Mouse (Mus musculus): ENCODE results near the gene Arv1.

GRCm38 (mm10) chr8:124703526-124703925, 18.4 kb upstream of the Arv1 start:
- TF ChIP-seq CTCF (conservative IDR thresholded peaks at IDR 0.05; ENCODE audit: insufficient read depth, insufficient read length, low read depth, low read length) (no peak), POLR2A (IDR thresholded peaks at IDR 0.05; ENCODE audit: low read depth, low read length) (no peak)
